9 mouse cellular contexts compared by ENCODE assay signal in genomic region chr19:45742984-45743575, GRCm38 (mm10). TPM values are rescaled to one million over a fixed set of nuclear protein-coding genes. Genes with fewer than 3 reads are reported as not detected.
DNase-seq lines count a peak whose midpoint lies in the region; ATAC-seq and TF ChIP-seq lines count a peak whose summit lies in the region.
"Had no signal": no experiment of that assay in that cellular context is flagged by ENCODE, and none has a peak within 500 bp of the region (broad histone marks: within the 10 kb centered on the region; RNA-seq: fewer than 3 reads in every experiment).

No protein-coding gene starts in this region.

- no peak for TF ChIP-seq CTCF in heart, adult 2 months (IDR thresholded peaks at IDR 0.05)
- TF ChIP-seq CTCF in hindbrain, postnatal 0 days (IDR thresholded peaks at IDR 0.05; ENCODE audit: low read depth), result no peak

- TF ChIP-seq EP300 in heart, adult 2 months (IDR thresholded peaks at IDR 0.05; ENCODE audit: insufficient read depth, low read depth, low read length), result no peak

- no peaks in the 10 kb centered on the region for H3K36me3 ChIP-seq in heart, embryonic 13.5 days
- H3K36me3 ChIP-seq in heart, adult 2 months (ENCODE audit: control insufficient read depth, insufficient read depth, low read length), result no peaks in the 10 kb centered on the region
- no peaks in the 10 kb centered on the region for H3K36me3 ChIP-seq in embryonic facial prominence, embryonic 11.5 days (replicated peaks; ENCODE audit: control insufficient read depth, insufficient read depth, low read depth, low read length)
- H3K36me3 ChIP-seq in hindbrain, postnatal 0 days (ENCODE audit: insufficient read depth, low read length), result no peaks in the 10 kb centered on the region
- no peaks in the 10 kb centered on the region for H3K36me3 ChIP-seq in midbrain, embryonic 14.5 days (ENCODE audit: control insufficient read depth, insufficient read depth, low read length)

- peak overlapping the region; percentile 80 for H3K4me2 ChIP-seq in heart, embryonic 13.5 days
- peak overlapping the region; percentile 90 for H3K4me2 ChIP-seq in embryonic facial prominence, embryonic 11.5 days (ENCODE audit: low read depth, low read length)
- H3K4me2 ChIP-seq in hindbrain, postnatal 0 days (ENCODE audit: low read depth, low read length), result peak overlapping the region; percentile 71
- H3K4me2 ChIP-seq in midbrain, embryonic 14.5 days (ENCODE audit: low read length), result peak overlapping the region; percentile 61

- H3K79me2 ChIP-seq in heart, adult 2 months (replicated peaks; ENCODE audit: control insufficient read depth, insufficient read depth, low read length), result no peaks in the 10 kb centered on the region

- 3% methylated on average over 20 of the region's 44 CpGs for WGBS in heart, embryonic 13.5 days
- 12% methylated on average over 25 of the region's 44 CpGs for WGBS in heart, adult 2 months
- WGBS in embryonic facial prominence, embryonic 11.5 days, result under 1% methylated on average over 13 of the region's 44 CpGs
- WGBS in hindbrain, postnatal 0 days, result 2% methylated on average over 20 of the region's 44 CpGs
- WGBS in midbrain, embryonic 14.5 days, result 1% methylated on average over 22 of the region's 44 CpGs

- no peak overlapping the region for H3K27ac ChIP-seq in heart, embryonic 13.5 days (replicated peaks)
- H3K27ac ChIP-seq in heart, adult 2 months, result no peak overlapping the region
- H3K27ac ChIP-seq in embryonic facial prominence, embryonic 11.5 days (replicated peaks; ENCODE audit: low read depth, low read length), result no peak overlapping the region
- no peak overlapping the region for H3K27ac ChIP-seq in hindbrain, postnatal 0 days
- H3K27ac ChIP-seq in midbrain, embryonic 14.5 days (replicated peaks; ENCODE audit: low read depth, low read length), result no peak overlapping the region

- peak overlapping the region; percentile 75 for H3K9ac ChIP-seq in heart, embryonic 13.5 days
- no peak overlapping the region for H3K9ac ChIP-seq in heart, adult 2 months (ENCODE audit: low read depth, low read length)
- 0 out of 2 replicates have a peak overlapping the region, but pooled peaks have one; percentile 37 for H3K9ac ChIP-seq in embryonic facial prominence, embryonic 11.5 days (replicated peaks; ENCODE audit: low read length)
- H3K9ac ChIP-seq in hindbrain, postnatal 0 days (replicated peaks; ENCODE audit: low read length), result peak overlapping the region; percentile 24; the same call in 1 of the 2 replicates
- 0 out of 2 replicates have a peak overlapping the region, but pooled peaks have one; percentile 23 for H3K9ac ChIP-seq in midbrain, embryonic 14.5 days (replicated peaks; ENCODE audit: low read length)

- H3K4me3 ChIP-seq in heart, embryonic 13.5 days, result peak overlapping the region; percentile 57
- no peak overlapping the region for H3K4me3 ChIP-seq in heart, adult 2 months
- peak overlapping the region; percentile 37 for H3K4me3 ChIP-seq in embryonic facial prominence, embryonic 11.5 days (ENCODE audit: low read depth, low read length)
- peak overlapping the region; percentile 40 for H3K4me3 ChIP-seq in hindbrain, postnatal 0 days (ENCODE audit: low read length)
- peak overlapping the region; percentile 34 for H3K4me3 ChIP-seq in midbrain, embryonic 14.5 days (replicated peaks; ENCODE audit: low read depth, low read length)

- no peaks in the 10 kb centered on the region for H3K9me3 ChIP-seq in heart, embryonic 13.5 days
- H3K9me3 ChIP-seq in embryonic facial prominence, embryonic 11.5 days (replicated peaks; ENCODE audit: control insufficient read depth, low read length), result no peaks in the 10 kb centered on the region
- no peaks in the 10 kb centered on the region for H3K9me3 ChIP-seq in hindbrain, postnatal 0 days (ENCODE audit: low read length)
- no peaks in the 10 kb centered on the region for H3K9me3 ChIP-seq in midbrain, embryonic 14.5 days (ENCODE audit: control insufficient read depth, low read length)

- no peak for ATAC-seq in heart, embryonic 13.5 days (ENCODE audit: extremely low read depth, insufficient number of reproducible peaks, low FRiP score, low TSS enrichment)
- no peak for ATAC-seq in embryonic facial prominence, embryonic 11.5 days (replicated peaks; ENCODE audit: insufficient number of reproducible peaks, low FRiP score, low TSS enrichment, low read depth)
- ATAC-seq in hindbrain, postnatal 0 days, result no peak
- ATAC-seq in midbrain, embryonic 14.5 days (ENCODE audit: low FRiP score, low TSS enrichment), result no peak

- intact Hi-C loops in heart, adult 2 months (cut with DNase I), result no loop called here

- TF ChIP-seq POLR2A in heart, adult 2 months (IDR thresholded peaks at IDR 0.05; ENCODE audit: insufficient read depth, low read depth, low read length), result no peak

- DNase-seq in heart, adult 2 months, result no peak
- peak; percentile 8 for DNase-seq in embryonic facial prominence, embryonic 11.5 days (ENCODE audit: low spot score)
- no peak for DNase-seq in hindbrain, postnatal 0 days (ENCODE audit: low spot score)
- DNase-seq in midbrain, embryonic 14.5 days, result no peak
- DNase-seq in layer of hippocampus, postnatal 36 days, result no peak
- DNase-seq in ovary, postnatal 36 days (ENCODE audit: low spot score), result no peak
- no peak for DNase-seq in gastrocnemius, postnatal 10 days
- DNase-seq: kidney, postnatal 25 days had no signal

- H3K27me3 ChIP-seq in heart, embryonic 13.5 days (replicated peaks), result peaks cover 89% of the 10 kb centered on the region
- H3K27me3 ChIP-seq in heart, adult 2 months (ENCODE audit: control insufficient read depth, insufficient read depth, low read length), result peaks cover 18% of the 10 kb centered on the region
- peaks cover 75% of the 10 kb centered on the region for H3K27me3 ChIP-seq in embryonic facial prominence, embryonic 11.5 days (ENCODE audit: control insufficient read depth, insufficient read depth, low read length)
- H3K27me3 ChIP-seq in hindbrain, postnatal 0 days (ENCODE audit: insufficient read depth, low read length), result peaks cover 59% of the 10 kb centered on the region
- H3K27me3 ChIP-seq in midbrain, embryonic 14.5 days (ENCODE audit: control insufficient read depth, insufficient read depth, low read length), result peaks cover 83% of the 10 kb centered on the region

- H3K4me1 ChIP-seq in heart, embryonic 13.5 days, result peaks cover 43% of the 10 kb centered on the region
- H3K4me1 ChIP-seq in heart, adult 2 months (ENCODE audit: control insufficient read depth, insufficient read depth, low read length), result peaks cover 3% of the 10 kb centered on the region
- H3K4me1 ChIP-seq in embryonic facial prominence, embryonic 11.5 days (ENCODE audit: control insufficient read depth, insufficient read depth, low read length), result peaks cover 14% of the 10 kb centered on the region
- peaks cover 8% of the 10 kb centered on the region for H3K4me1 ChIP-seq in hindbrain, postnatal 0 days (ENCODE audit: insufficient read depth, low read length)
- peaks cover 13% of the 10 kb centered on the region; the same call in 1 of the 2 replicates for H3K4me1 ChIP-seq in midbrain, embryonic 14.5 days (ENCODE audit: control insufficient read depth, insufficient read depth, low read length)

RNA-seq across cellular contexts. Expression of gene Fgf8, which starts 0.4 kb away (rescaled TPM):
- polyA plus RNA-seq in heart, embryonic 13.5 days (2015; fragmentation: Nextera tagmentation; extraction: Ambion mirVana), result 0.25 and 0.37 TPM in 2 replicates
- not detected for total RNA-seq in heart, adult 2 months (2021)
- polyA plus RNA-seq in heart, adult 2 months (2012; rRNA removed), result not detected in 2 replicates
- 17.7 and 20.5 TPM in 2 replicates for polyA plus RNA-seq in embryonic facial prominence, embryonic 11.5 days (2014; fragmentation: Nextera tagmentation; extraction: Ambion mirVana)
- total RNA-seq in hindbrain, postnatal 0 days (2014; rRNA removed), result 1.8 and 2.6 TPM in 2 replicates
- 1.1 and 1.3 TPM in 2 replicates for polyA plus RNA-seq in hindbrain, postnatal 0 days (2015; fragmentation: Nextera tagmentation; extraction: Ambion mirVana)
- polyA plus RNA-seq in midbrain, embryonic 14.5 days (2014; fragmentation: Nextera tagmentation; extraction: Ambion mirVana), result 0.18 and 0.54 TPM in 2 replicates
- not detected for total RNA-seq in layer of hippocampus, postnatal 36 days (2021)
- total RNA-seq in gastrocnemius, postnatal 10 days (2021), result not detected

RNA-seq across cellular contexts. Expression of gene Npm3, which starts 6.3 kb away (rescaled TPM):
- 9.9 and 11.2 TPM in 2 replicates for polyA plus RNA-seq in heart, embryonic 13.5 days (2015; fragmentation: Nextera tagmentation; extraction: Ambion mirVana)
- 10 to 100 TPM; 15.6 to 15.7 TPM for total RNA-seq in heart, adult 2 months (2021)
- 25.2 and 28.0 TPM in 2 replicates for polyA plus RNA-seq in heart, adult 2 months (2012; rRNA removed)
- polyA plus RNA-seq in embryonic facial prominence, embryonic 11.5 days (2014; fragmentation: Nextera tagmentation; extraction: Ambion mirVana), result 15.2 and 17.2 TPM in 2 replicates
- 23.6 and 35.7 TPM in 2 replicates for total RNA-seq in hindbrain, postnatal 0 days (2014; rRNA removed)
- polyA plus RNA-seq in hindbrain, postnatal 0 days (2015; fragmentation: Nextera tagmentation; extraction: Ambion mirVana), result 5.6 and 8.1 TPM in 2 replicates
- 7.6 and 26.4 TPM in 2 replicates for polyA plus RNA-seq in midbrain, embryonic 14.5 days (2014; fragmentation: Nextera tagmentation; extraction: Ambion mirVana)
- 10 to 100 TPM in 1 of 2 experiments, 1 to 10 TPM in 1; 9.6 to 10.4 TPM for total RNA-seq in layer of hippocampus, postnatal 36 days (2021)
- total RNA-seq in gastrocnemius, postnatal 10 days (2021), result 10 to 100 TPM; 19.0 to 21.0 TPM

RNA-seq across cellular contexts. Expression of gene Mgea5, which starts 40.6 kb away (rescaled TPM):
- 32.6 and 33.4 TPM in 2 replicates for polyA plus RNA-seq in heart, embryonic 13.5 days (2015; fragmentation: Nextera tagmentation; extraction: Ambion mirVana)
- 10 to 100 TPM; 70.8 to 81.9 TPM for total RNA-seq in heart, adult 2 months (2021)
- polyA plus RNA-seq in heart, adult 2 months (2012; rRNA removed), result 22.4 and 49.3 TPM in 2 replicates
- polyA plus RNA-seq in embryonic facial prominence, embryonic 11.5 days (2014; fragmentation: Nextera tagmentation; extraction: Ambion mirVana), result 58.7 and 58.8 TPM in 2 replicates
- total RNA-seq in hindbrain, postnatal 0 days (2014; rRNA removed), result 135 and 154 TPM in 2 replicates
- polyA plus RNA-seq in hindbrain, postnatal 0 days (2015; fragmentation: Nextera tagmentation; extraction: Ambion mirVana), result 74.2 and 78.0 TPM in 2 replicates
- 95.8 and 118 TPM in 2 replicates for polyA plus RNA-seq in midbrain, embryonic 14.5 days (2014; fragmentation: Nextera tagmentation; extraction: Ambion mirVana)
- 100 to 1,000 TPM; 163 to 171 TPM for total RNA-seq in layer of hippocampus, postnatal 36 days (2021)
- total RNA-seq in gastrocnemius, postnatal 10 days (2021), result 10 to 100 TPM; 36.0 to 44.4 TPM
